Mouse (Mus musculus) heart, adult 11 months (tissue): ENCODE measurements around the gene Sptlc3.

ENCODE experiments used
- DNase-seq: peaks from one replicate; pipeline ENCODE4 v3.0.0; 2022

The Sptlc3 gene

DNA sequence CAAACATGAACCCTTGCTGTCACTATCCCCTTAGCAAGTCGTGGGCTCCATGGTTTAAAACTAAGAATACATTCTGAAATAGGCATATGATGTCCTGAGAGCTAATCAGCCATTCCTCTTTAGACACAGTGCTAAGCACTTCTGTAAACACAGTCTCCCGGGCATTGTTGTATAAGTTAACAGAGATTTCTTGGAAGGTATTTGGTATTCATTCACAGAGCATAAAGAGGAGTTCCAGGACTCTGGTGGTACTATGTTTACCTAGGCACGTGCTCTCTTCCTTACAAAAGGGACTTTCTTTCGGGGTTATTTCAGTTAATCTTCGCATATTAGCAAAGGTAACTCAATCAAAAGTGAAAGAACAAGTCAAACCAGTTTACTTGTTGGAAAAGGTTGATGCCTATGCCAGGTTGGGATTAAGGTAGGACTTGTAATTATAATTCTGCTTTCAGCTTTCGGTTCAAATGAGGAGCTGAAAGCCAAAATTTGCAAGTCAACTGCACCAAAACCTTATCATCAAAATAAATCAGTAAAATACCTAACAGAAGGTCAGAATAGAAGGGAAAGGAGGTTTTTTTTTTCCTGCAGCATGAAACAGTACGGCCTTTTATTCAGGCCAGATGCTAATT lies 148.2 kb downstream of the Sptlc3 start:
- no peak for DNase-seq

GRCm38 (mm10) chr2:139649518-139649917 lies 155.8 kb downstream of the Sptlc3 start:
- no peak for DNase-seq

- DNase-seq: no peak
These were observed 163.0 kb downstream of the Sptlc3 start for GRCm38 (mm10) chr2:139656750-139657149.

GRCm38 (mm10) chr2:139671838-139672237 lies 178.1 kb downstream of the Sptlc3 start:
- no peak for DNase-seq

DNA sequence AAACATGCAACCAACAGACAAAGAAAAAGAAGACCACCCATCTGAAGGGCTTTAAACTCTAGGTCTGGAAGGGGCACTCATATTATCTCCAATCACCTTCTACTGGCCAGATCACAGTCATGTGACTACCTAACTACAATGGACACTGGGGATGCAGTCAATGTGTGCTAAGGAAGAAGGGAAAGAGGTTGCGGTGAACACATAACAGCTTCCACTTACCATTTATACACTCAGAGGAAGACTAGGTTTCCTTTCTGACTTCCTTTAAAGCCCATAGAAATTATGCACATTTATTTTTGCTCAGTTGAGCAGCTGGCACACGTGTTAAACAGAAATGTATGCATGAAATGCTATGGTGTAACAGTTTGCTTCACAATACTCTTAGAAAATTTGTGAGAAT lies 178.7 kb downstream of the Sptlc3 start:
- no peak for DNase-seq

- DNase-seq: peak; percentile 97
These were observed 183.5 kb downstream of the Sptlc3 start for GRCm38 (mm10) chr2:139677065-139677762.

GRCm38 (mm10) chr2:139677809-139678274 lies 184.1 kb downstream of the Sptlc3 start, which contains the start of gene Ism1:
Gene Ism1 (plus strand): TSS chr2:139678178.
- peak; percentile 93 for DNase-seq

DNA sequence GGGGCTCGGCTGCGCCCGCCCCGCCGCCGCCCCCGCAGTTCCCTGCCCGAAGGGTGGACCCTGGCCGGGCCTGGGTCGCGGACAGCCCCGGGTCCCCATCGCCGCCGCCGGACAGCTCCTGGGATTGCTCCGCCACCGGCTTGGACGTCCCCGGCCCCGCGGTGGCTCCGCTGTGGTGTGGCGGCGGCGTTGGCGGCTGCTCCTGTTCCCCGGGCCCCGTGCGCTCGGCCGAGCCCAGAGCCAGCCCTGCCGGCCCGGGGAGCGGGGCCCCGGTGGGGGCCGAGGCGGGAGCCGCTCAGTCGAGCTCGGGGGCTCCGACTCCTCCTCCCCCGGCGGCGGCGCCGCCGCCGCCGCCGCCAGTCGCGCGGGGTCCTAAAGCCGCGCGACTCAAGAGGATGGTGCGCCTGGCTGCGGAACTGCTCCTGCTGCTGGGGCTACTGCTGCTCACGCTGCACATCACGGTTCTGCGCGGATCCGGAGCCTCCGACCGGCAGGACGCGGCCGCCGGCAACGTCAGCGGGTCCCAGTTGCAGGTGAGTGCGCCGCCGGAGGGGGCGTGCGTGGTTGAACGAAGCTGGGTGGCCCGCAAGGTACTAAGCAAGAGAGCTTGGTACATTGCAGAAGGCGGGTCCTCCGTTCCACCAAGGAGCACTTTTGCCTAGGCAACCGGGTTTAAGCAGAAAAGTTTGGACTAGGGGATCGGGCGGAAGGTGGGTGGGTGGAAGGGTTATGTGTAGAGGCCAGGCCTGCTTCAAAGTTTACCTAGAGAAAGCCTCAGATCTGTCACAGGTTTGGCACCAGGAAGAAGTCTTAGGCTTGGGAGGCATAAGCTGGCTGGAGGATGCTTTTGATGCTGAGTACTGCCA lies 184.8 kb downstream of the Sptlc3 start:
- DNase-seq: peak; percentile 90

DNA sequence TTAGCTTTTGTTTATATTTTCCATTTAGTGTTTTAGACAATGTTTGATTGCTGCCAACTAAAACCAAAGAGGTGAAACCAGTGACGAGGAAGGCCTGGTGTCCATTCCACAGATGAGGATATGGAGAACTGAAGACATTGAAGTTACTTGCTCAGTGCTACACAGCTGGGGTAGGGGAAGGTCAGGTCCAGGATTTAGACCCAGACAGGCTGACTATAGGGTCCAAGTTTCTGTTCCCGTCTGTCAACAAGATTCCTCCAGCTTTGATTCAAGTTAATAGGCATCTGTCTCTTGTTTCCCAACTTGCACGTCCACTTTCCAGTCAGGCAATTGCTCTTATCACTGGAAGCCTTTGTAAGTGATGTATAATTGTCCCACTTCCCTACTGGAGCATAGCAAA lies 188.8 kb downstream of the Sptlc3 start:
- peak; percentile 13 for DNase-seq
